Mouse (Mus musculus) layer of hippocampus, postnatal 14 days (tissue): ENCODE data around the gene Cmc1. TPM values are rescaled to one million over a fixed set of nuclear protein-coding genes. Genes with fewer than 3 reads are reported as not detected.

Source experiments
- DNase-seq, 2 experiments: peaks; one replicate each; pipeline ENCODE4 v3.0.0; 2021 to 2022; ENCODE audit warnings: low spot score in 2 of 2, mixed read lengths in 1 of 2
- long read RNA-seq, 2 experiments: library from polyadenylated mRNA; stranded (forward); transcript quantifications; one replicate each; pipeline ENCODE4 v2.0.0; 2021
- total RNA-seq, 2 experiments: library from RNA; stranded (reverse); gene quantifications; 2 replicates each; pipeline ENCODE4 v1.2.3; 2021

The Cmc1 gene
- total RNA-seq, result 10 to 100 TPM; 11.3 to 12.9 TPM
- long read RNA-seq, experiment 1, transcript Cmc1-201 (4 exons, 1,169 nt), result major isoform, 8 of 9 reads
- long read RNA-seq, experiment 1, partial matches to known transcripts, result 0 of 9 reads
- long read RNA-seq, experiment 1, other reads (novel, unspliced or antisense), result 1 of 9 reads
- long read RNA-seq, experiment 2, transcript Cmc1-201 (4 exons, 1,169 nt), result major isoform, 7 of 11 reads
- long read RNA-seq, experiment 2, partial matches to known transcripts, result 0 of 11 reads
- long read RNA-seq, experiment 2, other reads (novel, unspliced or antisense), result 4 of 11 reads

DNA sequence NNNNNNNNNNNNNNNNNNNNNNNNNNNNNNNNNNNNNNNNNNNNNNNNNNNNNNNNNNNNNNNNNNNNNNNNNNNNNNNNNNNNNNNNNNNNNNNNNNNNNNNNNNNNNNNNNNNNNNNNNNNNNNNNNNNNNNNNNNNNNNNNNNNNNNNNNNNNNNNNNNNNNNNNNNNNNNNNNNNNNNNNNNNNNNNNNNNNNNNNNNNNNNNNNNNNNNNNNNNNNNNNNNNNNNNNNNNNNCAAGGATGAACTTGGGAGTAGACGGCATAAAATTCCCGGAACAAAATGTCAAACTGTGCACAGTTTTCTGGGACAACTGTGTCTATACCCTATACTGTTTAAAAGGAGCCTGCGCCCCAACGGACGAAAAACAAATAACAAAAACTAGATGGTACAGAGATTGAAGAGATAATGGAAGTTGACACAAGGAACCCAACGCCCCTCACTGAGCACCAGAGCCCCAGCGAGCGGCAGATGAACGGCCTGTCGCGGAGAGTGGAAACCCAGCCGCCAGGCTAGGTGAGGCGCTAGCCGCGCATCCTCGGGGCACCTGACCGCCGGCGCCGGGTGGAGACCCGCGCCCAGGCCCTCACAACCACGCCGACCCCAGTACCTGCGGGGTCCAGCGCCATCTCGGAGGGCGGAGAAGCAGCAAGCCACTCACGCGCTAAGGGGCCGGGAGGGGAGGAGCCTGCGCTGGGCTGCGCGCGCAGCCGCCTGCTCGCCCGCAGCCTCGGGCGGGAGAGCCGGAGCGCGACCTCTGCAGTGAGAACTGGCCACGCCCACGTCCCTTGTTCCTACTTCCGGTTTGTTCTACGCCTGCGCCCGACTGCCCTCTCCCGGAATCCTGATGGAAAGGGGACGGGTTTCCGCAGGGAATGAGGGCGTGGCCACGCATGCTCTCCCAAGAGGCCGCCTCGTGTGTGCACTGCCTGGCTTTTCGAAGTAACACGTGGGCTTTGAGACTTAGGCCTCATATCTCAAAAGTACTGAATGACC lies at the start of gene Cmc1:
TSS of gene Cmc1 (minus strand) at position 771 of the 996 bp plus-strand sequence.
- DNase-seq, result peak; percentile 90 to 95

DNA sequence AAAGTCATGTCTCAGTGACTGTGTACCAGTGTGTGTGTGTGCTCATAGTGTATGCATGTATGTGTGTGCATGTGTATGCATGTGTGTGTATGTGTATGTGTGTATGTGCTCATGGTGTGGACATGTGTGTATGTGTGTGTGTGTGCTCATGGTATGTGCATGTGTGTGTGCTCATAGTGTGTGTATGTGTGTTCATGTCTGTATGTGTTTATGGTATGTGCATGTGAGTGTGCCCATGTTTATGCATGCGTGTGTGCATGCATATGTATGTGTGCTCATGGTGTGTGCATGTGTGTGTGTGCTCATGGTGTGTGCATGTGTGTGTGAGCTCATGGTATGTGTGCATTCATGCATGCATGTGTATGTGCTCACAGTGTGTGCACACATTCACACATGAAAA lies 48.6 kb upstream of the Cmc1 start:
- no peak for DNase-seq

DNA sequence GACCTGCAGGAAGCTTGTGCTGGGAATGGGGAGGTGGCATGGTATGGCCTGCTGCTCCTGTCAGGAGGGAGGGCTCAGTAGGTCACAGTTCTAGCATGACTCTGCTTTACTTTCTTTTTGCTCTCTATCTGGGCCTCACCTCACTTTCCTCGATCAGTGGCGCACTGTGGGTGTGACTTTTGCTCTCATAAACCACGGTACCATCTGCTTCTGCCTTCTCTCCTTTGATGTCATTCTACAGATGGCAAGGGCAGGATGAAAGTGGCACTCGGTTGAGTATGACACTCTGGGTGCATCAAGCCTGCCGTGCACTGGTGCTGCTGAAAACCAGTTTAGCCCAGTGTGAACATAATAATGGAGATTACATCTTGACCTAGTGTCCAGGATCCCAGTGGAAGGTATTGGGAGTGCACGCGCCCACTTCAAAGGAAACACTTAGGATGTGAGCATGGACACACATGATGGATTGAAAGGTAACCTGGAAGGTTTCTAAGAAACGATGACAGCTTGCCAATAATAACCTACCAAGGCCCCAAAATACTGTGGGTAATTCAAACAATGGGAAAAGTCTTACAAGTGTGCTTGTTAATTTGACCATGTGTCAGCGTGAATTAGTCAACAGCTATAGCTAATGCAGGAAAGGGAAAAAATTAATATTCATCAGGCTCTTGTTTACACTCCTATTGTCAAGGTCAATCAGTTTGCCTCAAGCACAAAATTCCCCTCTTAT lies 46.8 kb upstream of the Cmc1 start:
- no peak for DNase-seq

DNA sequence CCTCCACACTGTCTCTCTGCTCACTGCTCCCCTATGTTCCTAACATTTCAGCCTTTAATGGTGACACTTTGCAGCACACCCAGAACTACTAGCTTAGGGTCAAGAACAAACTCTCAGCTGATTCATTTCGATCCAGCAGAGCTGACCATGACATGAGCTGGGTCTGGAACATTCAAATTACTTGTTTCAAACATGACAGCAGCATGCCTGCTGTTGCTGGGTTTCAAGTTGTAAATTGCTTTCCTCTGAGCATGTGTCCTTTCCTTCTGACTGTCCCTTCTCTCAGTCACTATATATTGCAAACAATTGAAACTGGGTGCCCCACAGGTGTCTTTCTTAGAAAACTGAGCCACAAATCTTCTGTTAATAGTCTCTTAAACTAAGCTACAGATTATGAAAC lies 43.3 kb upstream of the Cmc1 start:
- no peak for DNase-seq

DNA sequence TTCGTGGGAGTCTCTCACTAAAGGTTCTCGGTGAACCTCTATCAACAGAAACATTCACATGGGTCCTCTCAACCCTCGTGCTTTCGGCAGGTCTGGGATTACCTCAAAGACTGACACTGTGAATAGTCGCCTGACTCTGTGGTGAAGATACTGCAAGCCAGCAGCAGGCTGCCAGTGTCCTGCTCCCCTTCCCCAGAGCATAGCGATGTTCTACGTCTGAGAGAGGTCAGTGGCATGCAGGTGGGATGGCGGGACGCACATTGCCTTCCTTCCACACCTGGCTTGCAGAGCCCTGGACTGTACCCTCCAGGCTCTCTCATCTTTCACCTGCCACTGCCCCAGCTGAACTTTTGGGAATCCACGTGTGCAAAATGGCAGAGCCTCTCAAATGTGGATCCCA lies 41.3 kb upstream of the Cmc1 start:
- DNase-seq, result no peak

GRCm38 (mm10) chr9:118188374-118188773 lies 38.4 kb upstream of the Cmc1 start:
- no peak for DNase-seq

GRCm38 (mm10) chr9:118187420-118187819 lies 37.4 kb upstream of the Cmc1 start:
- no peak for DNase-seq

DNA sequence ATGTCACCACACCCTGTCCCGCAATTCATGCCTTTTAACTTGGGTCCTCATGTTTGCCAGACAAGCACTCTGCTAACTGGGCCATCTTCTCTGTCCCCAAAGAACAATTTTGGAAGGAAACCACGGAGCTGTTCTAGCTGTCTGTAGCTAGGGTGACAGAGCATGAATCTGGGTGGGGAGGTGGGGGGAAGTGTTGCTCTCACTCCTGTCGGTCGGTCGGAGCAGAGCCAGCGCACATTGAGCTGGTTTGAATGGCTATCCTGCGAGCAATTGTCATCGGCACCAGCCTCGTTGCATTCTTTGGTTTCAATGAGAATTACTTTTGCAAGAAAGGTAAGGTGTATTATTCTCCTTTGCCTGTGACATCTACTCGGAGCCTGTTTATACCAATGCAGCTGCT lies 36.8 kb upstream of the Cmc1 start:
- no peak for DNase-seq

- DNase-seq, result no peak
These were observed 29.4 kb upstream of the Cmc1 start for GRCm38 (mm10) chr9:118179136-118180025.

- DNase-seq, result no peak
These were observed 26.7 kb upstream of the Cmc1 start for GRCm38 (mm10) chr9:118176687-118177086.

- no peak for DNase-seq
These were observed 25.4 kb upstream of the Cmc1 start for GRCm38 (mm10) chr9:118175411-118175810.

- DNase-seq, result no peak
These were observed 23.1 kb upstream of the Cmc1 start for GRCm38 (mm10) chr9:118173086-118173485.

DNA sequence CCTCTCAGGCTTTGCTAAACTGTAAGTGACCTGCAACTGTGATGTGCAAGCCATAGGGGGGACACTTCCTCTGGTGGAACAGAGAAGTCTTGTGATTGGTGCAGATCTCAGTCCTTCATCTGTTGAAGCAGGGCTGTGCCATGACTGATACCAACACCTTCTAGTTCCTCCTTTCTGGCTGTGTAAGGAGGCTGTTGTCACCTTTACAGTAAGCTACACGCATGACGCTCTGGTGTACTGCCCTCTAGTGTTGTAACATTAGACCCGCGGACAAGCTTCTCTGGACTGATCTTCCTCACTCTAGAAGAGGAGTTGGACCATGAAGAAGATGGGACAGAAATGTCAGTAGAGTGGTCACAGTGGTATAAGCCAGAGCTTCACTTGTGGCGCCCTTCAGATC lies 18.6 kb upstream of the Cmc1 start:
- no peak for DNase-seq

GRCm38 (mm10) chr9:118167606-118168005 lies 17.6 kb upstream of the Cmc1 start:
- DNase-seq, result no peak

DNA sequence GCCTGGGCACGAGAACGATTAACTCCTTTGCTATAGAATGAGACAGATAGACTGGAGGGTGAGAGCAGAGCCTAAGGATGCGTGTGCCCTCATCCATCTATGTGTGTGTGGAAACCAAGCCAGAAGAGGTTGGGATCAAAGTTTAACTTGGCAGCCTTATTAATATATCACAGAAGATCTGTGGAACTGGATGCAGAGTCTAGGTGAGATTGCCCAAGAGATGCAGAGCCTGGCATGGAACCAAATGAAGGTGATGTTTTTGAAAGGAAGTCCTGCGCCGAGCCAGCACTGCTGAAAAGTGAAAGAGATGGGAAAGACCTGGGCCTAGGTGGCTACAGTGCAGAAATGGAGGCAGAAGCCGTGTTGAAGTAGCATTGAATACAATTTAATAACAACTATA lies 11.6 kb upstream of the Cmc1 start:
- DNase-seq, result no peak

DNA sequence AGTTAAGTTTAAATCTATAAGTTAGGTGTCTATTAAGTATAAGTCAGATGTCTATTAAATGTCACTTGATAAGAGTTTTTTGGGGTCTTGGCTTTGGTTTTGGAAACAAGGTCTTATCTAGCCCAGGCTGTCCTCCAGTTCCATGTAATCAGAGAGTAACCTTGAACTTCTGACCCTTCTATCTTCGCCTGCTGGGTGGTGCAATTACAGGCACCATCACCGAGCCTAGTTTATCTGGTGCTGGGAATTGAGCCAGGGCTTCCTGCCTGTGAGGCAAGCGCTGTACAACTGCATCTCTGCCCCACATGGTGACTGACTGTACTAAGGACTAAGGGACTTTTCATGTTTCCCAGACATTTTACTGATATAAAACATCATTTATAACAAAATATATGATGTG lies 10.0 kb upstream of the Cmc1 start:
- no peak for DNase-seq

DNA sequence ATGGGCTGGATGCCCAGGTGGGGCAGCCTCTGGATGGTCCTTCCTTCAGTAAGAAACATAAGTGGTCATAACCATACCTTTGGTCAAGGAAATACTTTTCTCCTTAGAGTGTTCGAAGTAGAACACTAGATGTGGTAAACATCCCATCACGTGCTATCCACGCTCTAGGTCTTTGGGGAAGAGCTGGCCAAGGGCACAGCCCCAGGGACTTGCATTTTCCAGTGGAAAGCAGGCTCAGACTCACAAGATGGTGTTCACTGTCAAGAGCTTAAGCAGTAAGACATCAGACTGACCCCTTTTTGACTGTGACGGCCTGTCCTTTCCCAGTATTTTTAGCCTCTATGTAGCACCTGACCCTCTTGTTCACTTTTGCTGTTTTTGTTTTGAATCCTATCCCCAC lies 8.2 kb upstream of the Cmc1 start:
- DNase-seq, result no peak

- DNase-seq, result no peak
These were observed 7.3 kb upstream of the Cmc1 start for GRCm38 (mm10) chr9:118157234-118157633.

DNA sequence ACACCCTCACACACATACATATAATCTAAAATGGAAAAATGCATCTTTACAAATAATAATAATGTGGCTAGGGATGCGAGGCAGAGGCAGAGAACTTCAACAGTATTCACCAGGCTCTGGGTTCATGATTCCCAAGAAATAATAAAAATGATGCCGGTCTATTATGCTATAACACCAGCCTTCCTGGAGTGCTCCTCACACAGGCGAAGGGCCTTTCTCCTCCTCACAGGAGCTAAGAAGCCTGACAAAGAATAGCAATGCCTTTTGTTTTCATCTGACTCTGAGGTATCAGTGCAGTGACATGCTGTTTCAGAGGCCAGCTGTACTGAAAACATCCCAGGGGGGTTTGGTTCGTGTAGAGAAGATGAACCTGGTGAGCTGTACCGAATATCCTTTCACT lies 4.7 kb upstream of the Cmc1 start:
- DNase-seq, result no peak

DNA sequence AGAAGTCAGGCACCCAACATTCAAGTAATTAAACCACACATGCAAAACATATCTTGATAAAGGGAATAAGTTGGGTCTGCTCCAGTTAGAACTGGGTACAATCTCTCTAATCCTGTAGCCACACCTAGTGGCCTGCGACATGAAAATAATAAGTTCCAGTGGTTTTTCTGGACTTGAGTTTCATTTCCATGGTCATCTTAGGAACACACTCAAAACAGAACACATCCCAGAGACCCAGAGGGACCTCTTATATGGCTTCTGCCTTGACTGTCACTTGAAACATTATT lies 1.2 kb upstream of the Cmc1 start:
- DNase-seq, result no peak
